Mouse (Mus musculus): ENCODE data around the gene Fam183b. TPM values are rescaled to one million over a fixed set of nuclear protein-coding genes. Genes with fewer than 3 reads are reported as not detected.

Gene Fam183b
- not detected for polyA plus RNA-seq (2017; shearing (Covaris generic))

GRCm38 (mm10) chr11:58801558-58802228 is at the start of gene Fam183b:
Fam183b (minus strand) TSS chr11:58801960.

GRCm38 (mm10) chr11:58846919-58847461 is 45.2 kb upstream of the Fam183b start, which contains the start of gene Gm12258:
Gm12258 (plus strand) TSS chr11:58847158.

DNA sequence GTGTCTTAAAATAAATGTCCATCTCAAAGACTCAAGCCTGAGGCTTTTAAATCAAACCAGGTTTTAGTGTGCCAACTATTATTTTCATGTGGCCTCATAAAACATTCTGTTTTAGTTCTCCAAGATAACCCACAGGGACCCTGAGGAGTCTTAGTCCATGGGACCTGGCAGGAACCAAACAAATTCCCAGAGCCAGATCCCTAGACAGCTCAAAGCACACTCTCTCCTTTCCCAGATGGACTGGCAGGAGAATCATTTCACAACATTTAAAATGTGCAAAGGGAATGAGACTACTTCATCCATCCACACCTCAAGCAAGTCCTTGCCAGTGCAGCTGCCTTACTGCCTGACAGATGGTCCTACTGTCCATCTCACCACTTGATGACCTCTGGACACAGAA is 37.2 kb upstream of the Fam183b start, which contains the start of gene Olfr311:
Gene Olfr311, plus strand, starts transcription at position 301 of the 400 bp plus-strand sequence.

DNA sequence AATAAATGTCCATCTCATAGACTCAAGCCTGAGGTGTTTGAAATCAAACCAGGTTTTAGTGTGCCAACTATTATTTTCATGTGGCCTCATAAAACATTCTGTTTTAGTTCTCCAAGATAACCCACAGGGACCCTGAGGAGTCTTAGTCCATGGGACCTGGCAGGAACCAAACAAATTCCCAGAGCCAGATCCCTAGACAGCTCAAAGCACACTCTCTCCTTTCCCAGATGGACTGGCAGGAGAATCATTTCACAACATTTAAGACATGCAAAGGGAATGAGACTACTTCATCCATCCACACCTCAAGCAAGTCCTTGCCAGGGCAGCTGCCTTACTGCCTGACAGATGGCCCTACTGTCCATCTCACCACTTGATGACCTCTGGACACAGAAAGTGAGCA is 27.2 kb upstream of the Fam183b start, which contains the start of gene Olfr312:
Gene Olfr312, plus strand, starts transcription at position 301 of the 400 bp plus-strand sequence.

DNA sequence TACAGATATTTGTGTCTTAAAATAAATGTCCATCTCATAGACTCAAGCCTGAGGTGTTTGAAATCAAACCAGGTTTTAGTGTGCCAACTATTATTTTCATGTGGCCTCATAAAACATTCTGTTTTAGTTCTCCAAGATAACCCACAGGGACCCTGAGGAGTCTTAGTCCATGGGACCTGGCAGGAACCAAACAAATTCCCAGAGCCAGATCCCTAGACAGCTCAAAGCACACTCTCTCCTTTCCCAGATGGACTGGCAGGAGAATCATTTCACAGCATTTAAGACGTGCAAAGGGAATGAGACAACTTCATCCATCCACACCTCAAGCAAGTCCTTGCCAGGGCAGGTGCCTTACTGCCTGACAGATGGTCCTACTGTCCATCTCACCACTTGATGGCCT is 12.9 kb upstream of the Fam183b start, which contains the start of gene Olfr313:
Gene Olfr313, plus strand, starts transcription at position 301 of the 400 bp plus-strand sequence.

GRCm38 (mm10) chr11:58782480-58783089 is 19.2 kb downstream of the Fam183b start, which contains the start of gene Olfr314:
Olfr314 (plus strand) TSS chr11:58782952.

DNA sequence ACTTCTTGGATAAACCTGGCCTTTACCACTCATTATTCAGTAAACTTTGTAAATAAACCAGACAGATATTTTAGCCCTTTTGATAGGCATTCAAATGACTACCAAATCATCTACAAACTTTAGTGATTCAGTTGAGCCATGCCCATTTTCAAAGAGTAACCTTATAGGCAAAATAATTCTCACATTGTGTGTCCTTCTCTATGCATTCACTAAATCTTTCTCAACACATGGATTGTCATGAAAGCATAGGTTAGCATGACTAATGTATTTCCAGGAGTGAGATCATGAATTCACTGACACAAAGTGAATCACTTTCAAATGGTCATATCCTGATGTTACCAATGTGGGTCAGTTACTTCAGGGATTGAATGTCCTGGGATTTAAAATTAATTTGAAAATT is 28.9 kb downstream of the Fam183b start, which contains the start of gene Olfr315:
Gene Olfr315, plus strand, starts transcription at position 301 of the 400 bp plus-strand sequence.

DNA sequence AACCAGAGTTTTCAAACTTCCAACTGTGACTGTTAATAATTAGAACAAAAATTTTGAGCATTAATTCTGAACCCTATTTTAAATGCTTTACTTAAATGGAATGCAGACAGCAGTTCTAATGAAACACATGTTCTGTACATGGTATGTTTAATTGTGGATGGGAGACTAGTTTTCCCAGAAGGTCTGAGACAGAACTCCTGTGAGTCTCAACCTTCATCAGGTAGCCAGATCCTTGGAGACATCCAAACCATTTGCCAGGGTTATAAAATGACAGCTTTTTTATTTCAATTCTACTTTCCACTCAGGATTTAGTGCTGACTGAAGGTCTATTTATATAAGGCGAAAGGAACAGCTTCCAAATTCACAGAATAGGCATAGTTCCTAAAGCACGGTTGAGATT is 49.3 kb downstream of the Fam183b start, which contains the start of gene Olfr316:
Gene Olfr316, plus strand, starts transcription at position 301 of the 400 bp plus-strand sequence.

Other genes with a start within 250 kb of the Fam183b start
- gene Olfr328, start 246.3 kb downstream of the Fam183b start, polyA plus RNA-seq (2017; shearing (Covaris generic)), result not detected
- not detected for gene Olfr224, start 231.4 kb downstream of the Fam183b start, polyA plus RNA-seq (2017; shearing (Covaris generic))
- gene Olfr325, start 224.2 kb downstream of the Fam183b start, polyA plus RNA-seq (2017; shearing (Covaris generic)), result not detected
- not detected for gene Olfr324, start 206.8 kb downstream of the Fam183b start, polyA plus RNA-seq (2017; shearing (Covaris generic))
- not detected for gene 2210407C18Rik, start 185.9 kb downstream of the Fam183b start, polyA plus RNA-seq (2017; shearing (Covaris generic))
- under 1 TPM in 1 of 2 experiments, not detected in 1; 0.14 TPM for gene Olfr323, start 171.5 kb downstream of the Fam183b start, polyA plus RNA-seq (2017; shearing (Covaris generic))
- gene Trim58, start 161.5 kb downstream of the Fam183b start, polyA plus RNA-seq (2017; shearing (Covaris generic)), result under 1 TPM; 0.21 to 0.43 TPM
- not detected for gene Olfr322, start 143.2 kb downstream of the Fam183b start, polyA plus RNA-seq (2017; shearing (Covaris generic))
- not detected for gene Olfr320, start 120.9 kb downstream of the Fam183b start, polyA plus RNA-seq (2017; shearing (Covaris generic))
- not detected for gene Olfr319, start 102.8 kb downstream of the Fam183b start, polyA plus RNA-seq (2017; shearing (Covaris generic))
- gene Olfr318, start 77.9 kb downstream of the Fam183b start, polyA plus RNA-seq (2017; shearing (Covaris generic)), result under 1 TPM; 0.05 to 0.11 TPM
- not detected for gene Olfr317, start 62.7 kb downstream of the Fam183b start, polyA plus RNA-seq (2017; shearing (Covaris generic))
- gene Olfr316, start 49.2 kb downstream of the Fam183b start, polyA plus RNA-seq (2017; shearing (Covaris generic)), result not detected
- gene Olfr315, start 28.8 kb downstream of the Fam183b start, polyA plus RNA-seq (2017; shearing (Covaris generic)), result under 1 TPM in 1 of 2 experiments, not detected in 1; 0.11 TPM
- under 1 TPM in 1 of 2 experiments, not detected in 1; 0.20 TPM for gene Olfr314, start 19.0 kb downstream of the Fam183b start, polyA plus RNA-seq (2017; shearing (Covaris generic))
- not detected for gene Olfr313, start 13.0 kb upstream of the Fam183b start, polyA plus RNA-seq (2017; shearing (Covaris generic))
- gene Olfr312, start 27.3 kb upstream of the Fam183b start, polyA plus RNA-seq (2017; shearing (Covaris generic)), result under 1 TPM in 1 of 2 experiments, not detected in 1; 0.29 TPM
- not detected for gene Olfr311, start 37.3 kb upstream of the Fam183b start, polyA plus RNA-seq (2017; shearing (Covaris generic))
- gene Gm12258, start 45.2 kb upstream of the Fam183b start, polyA plus RNA-seq (2017; shearing (Covaris generic)), result 10 to 100 TPM in 1 of 2 experiments, 1 to 10 TPM in 1; 5.4 to 11.4 TPM
- gene 2810021J22Rik, start 65.3 kb upstream of the Fam183b start, polyA plus RNA-seq (2017; shearing (Covaris generic)), result 1 to 10 TPM; 5.6 to 7.0 TPM
- gene Zfp39, start 102.3 kb upstream of the Fam183b start, polyA plus RNA-seq (2017; shearing (Covaris generic)), result 10 to 100 TPM in 1 of 2 experiments, 1 to 10 TPM in 1; 8.3 to 11.4 TPM
- gene Btnl10, start 115.9 kb upstream of the Fam183b start, polyA plus RNA-seq (2017; shearing (Covaris generic)), result under 1 TPM; 0.14 to 0.20 TPM
- 100 to 1,000 TPM; 243 to 248 TPM for gene Rnf187, start 137.0 kb upstream of the Fam183b start, polyA plus RNA-seq (2017; shearing (Covaris generic))
- gene Hist3h2ba, start 147.0 kb upstream of the Fam183b start, polyA plus RNA-seq (2017; shearing (Covaris generic)), result 10 to 100 TPM; 14.4 to 22.3 TPM
- 10 to 100 TPM in 1 of 2 experiments, 1 to 10 TPM in 1; 8.1 to 13.0 TPM for gene Hist3h2a, start 152.7 kb upstream of the Fam183b start, polyA plus RNA-seq (2017; shearing (Covaris generic))
- gene Trim17, start 152.7 kb upstream of the Fam183b start, polyA plus RNA-seq (2017; shearing (Covaris generic)), result under 1 TPM; 0.06 to 0.60 TPM
- 10 to 100 TPM; 38.4 to 42.4 TPM for gene Trim11, start 176.1 kb upstream of the Fam183b start, polyA plus RNA-seq (2017; shearing (Covaris generic))

Data from activated CD4-positive, CD25-positive, alpha-beta regulatory T cell (primary cell).